Mouse (Mus musculus) hematopoietic stem cell, adult 5-6 weeks (primary cell): ENCODE data around the gene Zcchc2. TPM values are rescaled to one million over a fixed set of nuclear protein-coding genes. Genes with fewer than 3 reads are reported as not detected.

Source experiments
- ATAC-seq, 2 experiments: fragments of 125-278 bp in 1 of 2; replicated peaks in 1 of 2; 2 replicates each; pipeline ENCODE4 v1.8.0; 2016 to 2017; ENCODE audit warnings: inconsistent platforms in 2 of 2, mild to moderate bottlenecking in 2 of 2, moderate number of reproducible peaks in 2 of 2, low read depth in 1 of 2, moderate TSS enrichment in 1 of 2; ENCODE audit not compliant: low FRiP score in 2 of 2, poor library complexity in 2 of 2, severe bottlenecking in 2 of 2, insufficient read depth in 1 of 2, low TSS enrichment in 1 of 2
- total RNA-seq: library from RNA; stranded (forward); fragments of 172-1452, 232-1000 nt; gene quantifications from 2 replicates; pipeline ENCODE4 v1.2.3, GENCODE M21; 2017

Gene Zcchc2
- total RNA-seq, 1 experiment from 2014 or later = 28.2 TPM

DNA sequence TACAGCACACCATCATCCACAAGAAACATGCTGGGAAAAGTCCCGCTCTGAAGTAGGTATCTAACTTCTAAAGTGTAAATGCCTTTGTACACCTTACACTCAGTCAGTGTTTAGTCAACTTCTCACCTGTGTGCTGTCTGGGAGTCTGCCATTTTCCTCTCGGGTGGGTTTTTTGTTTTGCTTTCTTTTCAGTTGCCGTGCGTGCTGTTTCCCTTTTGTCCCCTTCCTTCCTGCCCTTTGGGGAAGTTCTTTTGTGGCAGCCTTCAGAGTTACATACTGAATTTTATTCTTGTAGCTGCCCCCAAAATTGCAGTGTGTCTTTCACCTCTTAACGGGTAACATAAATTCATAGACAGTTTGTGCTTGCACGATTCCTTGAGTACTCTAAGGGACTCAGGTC lies 29.6 kb downstream of the Zcchc2 start:
- peak; percentile 68 to 71 for ATAC-seq

DNA sequence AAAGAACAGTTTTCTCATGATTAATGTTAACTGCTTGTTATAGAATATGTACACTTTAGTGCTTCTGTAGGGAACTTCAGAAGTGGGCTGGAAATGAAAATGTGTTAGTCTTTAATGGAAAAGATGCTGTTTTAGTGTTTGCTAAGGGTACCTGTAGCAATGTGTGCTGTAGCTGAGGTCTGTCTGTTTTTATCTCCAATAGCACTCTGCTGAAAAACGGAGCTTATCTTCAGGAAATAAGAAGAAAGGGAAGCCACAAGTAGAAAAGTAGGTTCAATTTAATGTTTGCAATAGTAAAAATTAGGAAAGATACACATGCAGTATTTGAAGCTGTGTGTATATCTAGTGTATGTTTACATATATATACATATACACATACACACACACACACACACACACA lies 32.8 kb downstream of the Zcchc2 start:
- no peak for ATAC-seq

- ATAC-seq = no peak
Observed at GRCm38 (mm10) chr1:106024254-106024653, 34.0 kb downstream of the Zcchc2 start.

- ATAC-seq = no peak
Observed at GRCm38 (mm10) chr1:106024778-106025177, 34.6 kb downstream of the Zcchc2 start.

GRCm38 (mm10) chr1:106029769-106030168 lies 39.6 kb downstream of the Zcchc2 start:
- ATAC-seq = no peak

DNA sequence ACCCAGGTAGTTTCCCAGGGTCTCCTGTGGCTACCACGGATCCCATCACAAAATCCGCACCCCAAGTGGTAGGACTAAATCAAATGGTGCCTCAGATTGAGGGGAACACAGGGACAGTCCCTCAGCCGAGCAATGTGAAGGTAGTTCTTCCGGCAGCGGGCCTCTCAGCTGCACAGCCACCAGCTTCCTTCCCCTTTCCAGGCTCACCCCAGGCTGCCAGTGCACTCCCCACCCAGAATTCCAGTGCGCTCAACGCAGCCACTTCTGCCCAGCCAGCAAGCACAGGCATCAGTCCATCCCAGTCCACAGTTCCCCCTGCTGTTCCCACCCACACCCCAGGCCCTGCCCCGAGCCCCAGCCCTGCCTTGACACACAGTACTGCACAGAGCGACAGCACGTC lies 40.1 kb downstream of the Zcchc2 start:
- peak; percentile 88 for ATAC-seq

- no peak for ATAC-seq
Observed at GRCm38 (mm10) chr1:106030886-106031285, 40.7 kb downstream of the Zcchc2 start.

DNA sequence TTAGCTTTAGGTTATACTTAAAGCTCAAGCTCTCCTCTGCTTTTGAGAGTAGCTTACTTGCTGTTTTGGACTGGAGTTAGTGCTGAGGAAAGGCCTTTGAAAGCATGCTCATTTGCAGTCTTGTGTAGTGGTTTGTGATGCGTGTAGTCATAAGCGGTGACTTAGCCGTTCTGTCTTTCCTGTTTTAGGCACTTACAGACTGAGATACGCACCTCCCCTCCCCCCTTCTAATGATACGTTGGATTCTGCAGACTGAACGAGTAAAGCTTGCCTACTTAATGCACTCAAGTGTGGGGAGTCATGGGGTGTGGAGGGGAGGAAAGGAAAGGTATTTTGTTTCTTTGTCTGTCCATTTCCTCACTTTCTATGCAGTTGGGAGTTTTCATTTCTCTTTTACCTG lies 41.7 kb downstream of the Zcchc2 start:
- no peak for ATAC-seq

GRCm38 (mm10) chr1:106034776-106035175 lies 44.6 kb downstream of the Zcchc2 start:
- ATAC-seq = no peak

- ATAC-seq = peak; percentile 30 to 49; a peak in 3 of 4 replicates
Observed at GRCm38 (mm10) chr1:106036861-106037599, 46.8 kb downstream of the Zcchc2 start.

GRCm38 (mm10) chr1:106039326-106039725 lies 49.1 kb downstream of the Zcchc2 start:
- ATAC-seq = no peak

DNA sequence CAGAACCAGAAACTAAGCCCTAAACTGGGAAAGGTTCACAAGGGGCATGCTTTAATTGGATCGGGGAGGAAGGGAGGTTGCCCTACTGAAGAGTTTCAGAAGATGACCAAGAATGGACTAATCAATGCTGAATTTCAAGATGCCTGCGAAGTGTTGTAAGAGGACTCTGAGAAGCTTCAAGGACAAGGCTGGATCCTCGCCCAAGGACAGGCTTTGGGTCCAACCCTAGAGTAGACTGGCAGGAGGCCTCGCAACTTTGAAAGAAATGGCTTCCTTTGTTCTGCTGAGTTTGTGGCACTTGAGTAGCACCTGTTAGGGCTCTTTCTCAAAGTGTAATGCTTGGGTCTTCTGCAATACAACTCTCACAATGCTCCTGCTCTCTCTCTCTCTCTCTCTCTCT lies 50.1 kb downstream of the Zcchc2 start:
- no peak for ATAC-seq

- no peak for ATAC-seq
Observed at GRCm38 (mm10) chr1:106042221-106042620, 52.0 kb downstream of the Zcchc2 start.

DNA sequence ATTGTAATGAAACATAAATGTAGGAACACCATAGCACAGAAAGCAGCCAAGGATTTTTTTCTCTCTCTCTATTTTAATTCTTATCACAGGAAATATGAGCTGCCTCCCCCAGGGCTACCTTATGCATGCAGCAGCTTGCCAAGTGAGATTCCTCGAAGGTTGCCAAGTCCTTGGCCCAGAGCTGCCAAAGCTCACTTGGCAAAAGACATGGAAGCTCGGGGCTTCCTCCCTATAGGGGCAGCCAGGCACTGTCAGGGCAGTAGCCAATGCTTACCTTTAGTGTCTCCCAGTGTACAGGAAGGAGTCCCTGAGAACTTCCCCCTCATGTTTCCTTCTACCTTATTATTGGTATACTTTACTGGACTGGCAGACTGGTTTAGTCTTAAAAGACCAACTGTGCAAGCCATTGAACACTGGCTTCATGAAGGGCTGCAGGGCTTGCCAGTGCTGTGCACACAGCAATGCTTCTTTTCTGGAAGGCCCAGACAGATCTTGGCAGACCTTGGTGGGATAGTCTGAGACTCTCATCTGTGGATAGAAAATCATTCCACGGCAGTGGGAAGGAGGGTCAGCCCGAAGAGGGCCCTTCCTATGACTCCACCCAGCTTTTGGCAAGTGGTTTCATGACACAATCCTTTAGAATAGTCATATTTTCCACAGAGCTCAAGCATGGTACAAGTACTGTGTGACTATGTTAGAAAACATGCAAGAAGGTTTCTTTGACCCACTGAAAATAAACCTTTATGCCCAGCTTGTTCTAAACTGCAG lies 53.0 kb downstream of the Zcchc2 start:
- ATAC-seq = no peak

DNA sequence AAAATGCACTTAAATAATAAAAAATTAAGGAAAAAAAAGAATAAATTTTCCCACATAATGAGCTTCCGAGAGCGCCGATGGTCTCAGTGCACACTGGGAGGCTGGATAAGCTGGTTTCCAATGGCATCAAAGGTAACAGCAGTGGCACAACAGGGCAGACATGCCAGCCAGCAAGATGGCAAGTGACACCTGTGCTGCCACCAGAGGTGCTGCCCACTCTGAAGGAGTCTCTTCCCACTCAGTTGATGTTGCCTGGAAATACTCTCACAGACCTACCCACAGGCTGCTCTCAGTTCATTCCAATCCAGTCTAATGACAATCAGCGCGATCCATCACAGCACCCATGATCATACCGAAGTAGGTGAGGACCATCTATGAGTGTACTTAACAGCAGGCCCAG lies 58.8 kb downstream of the Zcchc2 start:
- no peak for ATAC-seq

DNA sequence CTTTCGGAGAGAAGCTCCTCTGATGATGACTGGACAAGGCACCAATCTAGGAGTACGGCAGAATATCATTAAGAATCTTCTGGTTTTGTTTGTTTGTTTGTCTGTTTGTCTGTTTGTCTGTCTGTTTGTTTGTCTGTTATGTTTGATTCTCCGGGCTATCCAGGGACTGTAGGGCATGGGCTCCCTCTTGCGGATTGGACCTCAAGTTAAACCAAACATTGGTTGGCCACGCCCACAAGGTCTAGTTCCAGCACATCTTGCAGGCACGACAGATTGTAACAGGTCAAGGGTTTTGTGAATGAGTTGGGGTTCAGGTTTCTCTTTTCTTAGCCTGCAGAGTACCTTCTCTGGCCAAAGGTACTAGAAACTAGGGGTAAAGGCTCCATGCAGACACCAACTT lies 64.8 kb downstream of the Zcchc2 start:
- ATAC-seq = no peak

DNA sequence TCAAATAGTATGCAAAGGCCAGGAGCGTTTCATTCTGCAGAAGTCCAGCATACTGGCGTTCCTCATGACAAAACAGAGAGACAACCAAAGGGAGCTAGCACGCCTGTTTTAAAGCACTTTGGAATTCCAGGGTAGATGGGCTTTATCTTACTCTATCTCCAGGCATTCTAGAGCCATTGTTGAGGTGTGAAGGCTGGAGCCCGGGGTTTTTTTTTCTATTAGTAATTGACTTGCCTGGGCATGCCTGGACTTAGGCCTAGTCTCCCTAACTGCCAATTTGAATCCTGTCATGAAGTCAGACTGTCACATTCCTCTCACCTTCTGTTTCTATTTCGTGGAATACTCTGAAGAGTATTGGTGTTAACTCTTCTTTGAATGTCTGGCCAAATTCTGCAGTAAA lies 68.1 kb downstream of the Zcchc2 start:
- no peak for ATAC-seq

GRCm38 (mm10) chr1:106059516-106060277 lies 69.5 kb downstream of the Zcchc2 start:
- ATAC-seq = no peak
